Mouse (Mus musculus) cerebellum, postnatal 10 days (tissue): ENCODE data around the gene Ado.

Experiments used
- DNase-seq, 2 experiments: peaks; one replicate each; pipeline ENCODE4 v3.0.0; 2021; ENCODE audit warnings: mixed read lengths in 2 of 2

Gene Ado

GRCm38 (mm10) chr10:67535972-67536371 is 12.8 kb downstream of the Ado start:
- DNase-seq, result peak; percentile 82 to 83

DNA sequence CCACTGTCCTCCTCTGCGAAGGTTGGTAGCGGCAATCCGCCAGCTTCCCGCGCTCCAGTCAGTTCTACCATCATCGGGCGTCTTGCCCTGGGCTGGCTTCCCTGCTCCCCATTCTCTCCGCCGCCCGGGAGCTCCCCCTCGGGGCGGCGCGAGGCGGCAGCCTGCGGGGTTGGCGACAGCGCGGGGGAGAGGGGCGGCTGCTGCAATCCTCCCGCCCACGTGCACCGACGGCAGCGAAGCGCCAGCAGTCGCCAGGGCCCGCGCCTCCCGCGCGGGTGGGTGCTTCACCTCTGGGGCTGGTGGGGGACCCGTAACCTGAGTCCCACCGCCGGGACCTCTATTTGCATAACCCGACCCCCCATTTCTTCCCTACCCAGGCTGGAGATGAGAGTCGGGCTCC is 13.5 kb downstream of the Ado start, which contains the start of gene Egr2:
Egr2 (plus strand) TSS at position 220 of the 400 bp plus-strand sequence.
- DNase-seq, result peak; percentile 51 to 61

DNA sequence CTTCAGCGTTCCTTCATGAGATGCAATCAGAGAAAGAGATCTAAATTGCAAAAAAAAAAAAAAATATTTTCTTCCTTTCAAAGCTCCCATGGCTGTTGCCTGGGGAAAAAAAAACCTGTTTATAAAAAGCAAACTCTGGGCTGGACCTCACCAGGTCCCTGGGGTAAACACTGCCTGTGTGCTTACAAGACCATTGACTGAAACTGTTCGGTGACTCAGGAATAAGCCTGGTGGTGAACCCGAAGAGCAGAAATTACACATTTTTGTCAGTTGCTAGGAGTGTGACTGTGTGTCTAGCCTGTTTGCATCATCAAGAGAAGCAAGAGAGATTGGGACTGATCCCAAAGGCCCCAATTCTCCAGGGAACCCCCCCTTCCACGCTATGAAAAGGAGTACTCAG is 19.0 kb downstream of the Ado start:
- no peak for DNase-seq

GRCm38 (mm10) chr10:67526435-67526834 is 22.3 kb downstream of the Ado start:
- DNase-seq, result no peak

DNA sequence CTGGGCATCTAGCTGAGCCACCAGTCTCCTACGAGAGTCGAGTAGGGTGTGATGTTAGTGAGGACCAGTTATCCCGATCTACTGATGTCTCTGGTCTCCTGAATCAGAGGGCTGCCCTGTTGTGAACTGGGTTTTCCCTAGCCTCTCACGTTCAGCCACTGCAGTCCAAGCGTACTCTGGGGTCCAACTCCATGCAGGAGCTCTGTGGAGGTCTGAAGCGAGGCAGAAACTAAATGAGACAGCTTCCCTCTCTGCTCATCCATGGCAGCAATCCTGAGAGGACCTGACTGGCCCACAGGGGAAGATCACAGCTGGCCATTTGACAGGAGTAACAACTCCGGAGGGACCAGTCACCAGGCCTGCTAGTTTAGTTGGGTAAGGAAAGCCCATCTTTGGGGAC is 24.1 kb downstream of the Ado start:
- no peak for DNase-seq

DNA sequence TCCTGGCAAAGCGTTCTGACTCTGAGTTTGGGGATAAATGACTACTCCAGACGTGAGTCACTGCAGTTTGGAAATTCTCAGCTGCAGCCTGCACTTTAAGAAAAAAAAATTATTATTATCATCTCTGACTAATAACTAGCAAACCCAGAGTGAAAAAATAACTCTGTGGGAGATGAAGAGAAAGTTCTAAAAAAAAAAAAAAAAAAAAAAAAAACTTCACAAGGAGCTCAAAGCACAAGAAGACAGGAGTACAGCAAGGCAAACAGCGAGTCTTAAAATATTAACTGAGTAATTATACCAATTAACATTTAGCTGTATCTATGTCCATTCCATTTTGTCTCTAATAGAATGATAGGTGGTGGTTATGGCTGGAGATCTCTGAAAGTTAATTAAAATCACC is 24.6 kb downstream of the Ado start:
- DNase-seq, result no peak

- DNase-seq, result no peak
Measured at GRCm38 (mm10) chr10:67518733-67519132, 30.0 kb downstream of the Ado start.

GRCm38 (mm10) chr10:67512871-67513270 is 35.9 kb downstream of the Ado start:
- no peak for DNase-seq

GRCm38 (mm10) chr10:67512211-67512610 is 36.5 kb downstream of the Ado start:
- peak; percentile 31 to 37 for DNase-seq

GRCm38 (mm10) chr10:67505248-67505647 is 43.5 kb downstream of the Ado start:
- DNase-seq, result no peak

- DNase-seq, result no peak
Measured at GRCm38 (mm10) chr10:67504046-67504445, 44.7 kb downstream of the Ado start.

DNA sequence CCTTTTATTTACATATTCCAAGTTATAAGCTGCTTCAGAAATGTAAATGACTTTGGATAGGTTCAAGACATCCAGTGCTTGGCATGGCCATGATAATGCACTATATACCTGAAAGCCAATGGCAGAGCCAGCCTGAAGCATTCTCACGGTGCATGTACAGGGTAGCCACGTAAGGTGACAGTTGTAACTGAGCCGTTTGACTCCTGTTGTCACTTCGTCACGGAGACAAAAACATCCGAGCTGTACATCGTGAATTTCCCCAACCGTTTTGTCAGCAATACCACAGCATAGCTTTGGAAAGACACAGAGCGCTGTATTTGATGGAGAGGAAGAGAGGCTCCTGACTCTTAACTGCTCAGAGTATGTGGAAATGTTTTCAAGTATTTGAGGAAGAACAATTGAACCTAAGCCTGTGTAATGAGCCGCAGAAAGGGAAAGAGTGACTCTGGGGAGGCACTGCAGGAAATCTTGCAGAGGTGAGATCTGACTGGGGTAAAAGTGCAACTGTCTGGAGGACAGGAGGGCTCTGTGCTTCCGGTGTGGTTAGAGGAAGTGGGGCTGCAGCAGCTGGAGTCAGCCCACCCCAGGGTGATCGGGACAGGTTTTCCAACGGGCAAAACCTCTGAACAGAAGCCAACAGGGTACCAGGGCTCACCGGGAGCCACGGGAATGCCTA is 45.3 kb downstream of the Ado start:
- DNase-seq, result no peak

- DNase-seq, result no peak
Measured at GRCm38 (mm10) chr10:67497951-67498350, 50.8 kb downstream of the Ado start.

GRCm38 (mm10) chr10:67497144-67497892 is 51.4 kb downstream of the Ado start:
- no peak for DNase-seq
